Mouse (Mus musculus): ENCODE data around the gene Mplkip. TPM values are rescaled to one million over a fixed set of nuclear protein-coding genes. Genes with fewer than 3 reads are reported as not detected.

Mplkip gene
- 4.8 TPM for polyA plus RNA-seq (2015; fragmentation: Illumina TruSeq; extraction: RNeasy Lipid Tissue Mini Kit (QIAGEN cat#74804); ENCODE audit: insufficient read depth, low read depth, low replicate concordance)

GRCm38 (mm10) chr13:17694911-17695699, at the start of gene Mplkip, which contains the start of gene Sugct:
TSS of gene Mplkip (plus strand) at chr13:17695192.
TSS of gene Sugct (minus strand) at chr13:17695553.

Other genes starting within 250 kb of the Mplkip start
- gene Sugct, start 361 bp downstream of the Mplkip start, polyA plus RNA-seq (2015; fragmentation: Illumina TruSeq; extraction: RNeasy Lipid Tissue Mini Kit (QIAGEN cat#74804); ENCODE audit: insufficient read depth, low read depth, low replicate concordance) = 2.8 TPM
- 7.4 TPM for gene Cdk13, start 109.9 kb downstream of the Mplkip start, polyA plus RNA-seq (2015; fragmentation: Illumina TruSeq; extraction: RNeasy Lipid Tissue Mini Kit (QIAGEN cat#74804); ENCODE audit: insufficient read depth, low read depth, low replicate concordance)
- 7.4 TPM for gene Rala, start 249.0 kb downstream of the Mplkip start, polyA plus RNA-seq (2015; fragmentation: Illumina TruSeq; extraction: RNeasy Lipid Tissue Mini Kit (QIAGEN cat#74804); ENCODE audit: insufficient read depth, low read depth, low replicate concordance)